Mouse (Mus musculus) lung, embryonic 16.5 days (tissue): ENCODE results near the gene 1700016H13Rik. TPM values are rescaled to one million over a fixed set of nuclear protein-coding genes. Genes with fewer than 3 reads are reported as not detected.

Source experiments
- ATAC-seq: fragments of 200-750 bp; cut with Nextera tagmentation; 2 replicates; pipeline ENCODE4 v1.8.0; 2017; ENCODE audit warnings: low read depth, mild to moderate bottlenecking, moderate library complexity
- H3K27ac ChIP-seq: fragments of 300-500 bp; sonication (generic); 2 replicates; pipeline ENCODE4 v1.5.1; 2014; ENCODE audit warnings: mild to moderate bottlenecking, control low read depth, low read length
- H3K27me3 ChIP-seq: fragments of 300-500 bp; sonication (generic); 2 replicates; pipeline ENCODE4 v1.6.1; 2014; ENCODE audit warnings: low read depth, low read length, mixed read lengths; ENCODE audit not compliant: control insufficient read depth, insufficient read depth
- H3K36me3 ChIP-seq: fragments of 300-500 bp; sonication (generic); 2 replicates; pipeline ENCODE4 v1.6.1; 2014; ENCODE audit warnings: low read length; ENCODE audit not compliant: control insufficient read depth, insufficient read depth
- H3K4me1 ChIP-seq: fragments of 300-500 bp; sonication (generic); replicated peaks from 2 replicates; pipeline ENCODE4 v1.6.1; 2014; ENCODE audit warnings: low read length, mixed read lengths; ENCODE audit not compliant: control insufficient read depth, insufficient read depth
- H3K4me2 ChIP-seq: fragments of 300-500 bp; sonication (generic); 2 replicates; pipeline ENCODE4 v1.6.1; 2014; ENCODE audit warnings: low read depth, low read length, control low read depth
- H3K4me3 ChIP-seq: fragments of 300-500 bp; sonication (generic); 2 replicates; pipeline ENCODE4 v1.5.1; 2014; ENCODE audit warnings: mild to moderate bottlenecking, low read length, control low read depth
- H3K9ac ChIP-seq: fragments of 300-500 bp; sonication (generic); 2 replicates; pipeline ENCODE4 v1.6.1; 2014; ENCODE audit warnings: low read length, control low read depth
- H3K9me3 ChIP-seq: fragments of 300-500 bp; sonication (generic); 2 replicates; pipeline ENCODE4 v1.6.1; 2016; ENCODE audit warnings: low read length; ENCODE audit not compliant: control insufficient read depth
- WGBS: fragments of 180-500 bp; shearing (Covaris S2); extraction: QIAGEN DNeasy Blood & Tissue Kit; methylation state at CpG from one replicate; pipeline ENCODE4 v1.1.7; 2014; 5-methylcytosine and 5-hydroxymethylcytosine counted together
- polyA plus RNA-seq: library from polyadenylated mRNA; unstranded; fragments of >200 nt; fragmentation: Nextera tagmentation; extraction: Ambion mirVana; gene quantifications from 2 replicates; pipeline ENCODE4 v1.2.1, GENCODE M21; 2015

The 1700016H13Rik gene
- polyA plus RNA-seq, 1 experiment from 2014 or later: 0.35 TPM

DNA sequence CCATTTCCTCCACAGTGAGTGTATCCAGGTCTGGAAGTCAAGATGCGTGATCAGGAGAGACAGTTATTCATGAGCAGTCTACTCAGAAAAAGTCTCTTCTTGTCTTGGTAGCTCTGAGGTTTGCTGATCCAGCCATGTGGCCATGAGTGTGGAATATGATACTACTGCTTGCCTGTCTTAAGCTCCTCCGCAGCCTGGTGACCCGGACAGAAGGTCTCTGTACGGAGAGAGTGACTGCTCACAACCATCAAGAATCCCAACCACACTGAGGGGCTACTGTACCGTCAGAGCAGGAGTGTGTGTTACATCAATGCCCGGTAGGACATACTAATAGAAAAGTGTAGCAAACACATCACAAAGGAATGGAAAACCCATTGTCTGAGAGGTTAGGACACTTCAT lies 22.1 kb upstream of the 1700016H13Rik start:
- no peak overlapping the region for H3K4me2 ChIP-seq
- H3K9me3 ChIP-seq: no peaks in the 10 kb centered on the region
- no peaks in the 10 kb centered on the region for H3K36me3 ChIP-seq
- no peak overlapping the region for H3K27ac ChIP-seq
- no peak overlapping the region for H3K9ac ChIP-seq
- ATAC-seq: no peak
- 71% methylated on average over 6 of the region's 6 CpGs for WGBS
- H3K27me3 ChIP-seq: no peaks in the 10 kb centered on the region
- H3K4me1 ChIP-seq: no peaks in the 10 kb centered on the region
- no peak overlapping the region for H3K4me3 ChIP-seq

DNA sequence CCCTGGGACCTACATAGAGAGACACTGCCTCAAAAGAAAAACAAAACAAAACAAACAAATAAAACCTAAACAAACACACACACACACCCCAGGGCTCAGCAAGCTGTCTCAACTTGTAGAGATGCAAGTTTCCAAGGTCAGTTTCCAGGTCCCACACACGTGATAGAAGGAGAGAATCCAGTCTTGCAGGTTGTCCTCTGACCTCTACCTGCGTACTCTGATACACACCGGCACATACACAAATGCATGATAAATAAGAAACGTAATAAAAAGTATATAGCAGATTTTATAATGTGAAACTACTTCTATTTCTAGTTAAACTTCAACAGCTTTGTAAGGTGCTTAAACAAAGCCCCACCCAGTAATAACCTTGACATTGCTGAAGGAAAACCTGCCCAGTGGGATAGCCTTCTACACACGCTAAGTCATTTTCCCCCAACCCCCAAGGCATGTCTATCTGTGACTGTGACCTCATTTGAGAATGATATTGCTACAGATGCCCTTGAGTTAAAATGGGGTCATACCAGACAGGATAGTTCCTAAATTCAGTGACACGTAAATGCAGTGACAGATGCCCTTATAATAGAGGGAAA lies 20.6 kb upstream of the 1700016H13Rik start:
- H3K36me3 ChIP-seq: no peaks in the 10 kb centered on the region
- H3K27ac ChIP-seq: no peak overlapping the region
- no peaks in the 10 kb centered on the region for H3K4me1 ChIP-seq
- H3K4me3 ChIP-seq: no peak overlapping the region
- no peaks in the 10 kb centered on the region for H3K27me3 ChIP-seq
- H3K9me3 ChIP-seq: no peaks in the 10 kb centered on the region
- ATAC-seq: no peak
- H3K4me2 ChIP-seq: no peak overlapping the region
- WGBS: 76% methylated on average over 6 of the region's 6 CpGs
- H3K9ac ChIP-seq: no peak overlapping the region

DNA sequence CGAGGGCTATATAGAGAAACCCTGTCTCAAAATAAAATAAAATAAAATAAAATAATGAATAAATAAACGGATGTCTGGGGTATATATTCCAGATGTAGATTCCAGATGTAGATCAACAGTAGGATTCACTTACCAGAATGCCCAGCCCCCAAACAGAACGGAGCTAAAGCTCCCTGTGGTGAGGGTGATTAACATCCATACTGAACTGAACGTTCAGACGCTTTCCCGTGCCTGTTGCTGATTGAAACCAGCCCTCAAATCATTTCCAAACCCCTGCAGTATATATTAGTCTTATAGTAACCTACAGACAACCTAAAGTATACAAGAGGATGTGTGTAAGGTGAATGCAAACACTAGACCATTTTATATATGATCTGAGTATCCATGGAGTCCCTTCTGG lies 18.7 kb upstream of the 1700016H13Rik start:
- 52% methylated on average over 6 of the region's 6 CpGs for WGBS
- no peak overlapping the region for H3K4me2 ChIP-seq

DNA sequence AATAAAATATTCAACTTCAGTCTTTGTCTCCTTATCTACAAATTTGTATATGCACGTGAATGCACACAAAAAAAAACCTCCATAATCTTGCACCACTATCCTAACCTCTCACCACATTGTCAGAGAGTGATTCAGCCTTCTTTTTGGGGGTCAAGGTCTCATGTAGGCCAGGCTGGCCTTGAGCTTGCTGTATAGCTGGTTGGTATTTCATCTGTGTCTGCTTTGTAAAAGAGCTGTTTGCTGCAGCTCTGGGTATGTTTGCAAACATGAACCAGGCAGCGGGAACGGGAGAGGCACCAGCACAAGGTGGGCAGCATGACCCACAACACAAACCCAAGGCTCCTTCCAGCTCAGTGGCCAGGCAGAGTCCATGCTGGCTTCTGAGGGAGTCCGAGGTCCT lies 17.8 kb upstream of the 1700016H13Rik start:
- Histone ChIP-seq H3K4me1 (no peaks in the 10 kb centered on the region), H3K36me3 (no peaks in the 10 kb centered on the region), H3K27me3 (no peaks in the 10 kb centered on the region), H3K4me3 (no peak overlapping the region), H3K9ac (no peak overlapping the region), H3K4me2 (no peak overlapping the region), H3K9me3 (no peaks in the 10 kb centered on the region), H3K27ac (no peak overlapping the region)
- WGBS: 72% methylated on average over 4 of the region's 4 CpGs
- no peak for ATAC-seq

More for the DNA sequence above, 18.7 kb upstream of the 1700016H13Rik start:
- H3K27me3 ChIP-seq: no peaks in the 10 kb centered on the region
- no peaks in the 10 kb centered on the region for H3K4me1 ChIP-seq
- no peaks in the 10 kb centered on the region for H3K36me3 ChIP-seq
- H3K4me3 ChIP-seq: no peak overlapping the region
- no peak overlapping the region for H3K27ac ChIP-seq
- no peak overlapping the region for H3K9ac ChIP-seq
- ATAC-seq: no peak
- H3K9me3 ChIP-seq: no peaks in the 10 kb centered on the region

DNA sequence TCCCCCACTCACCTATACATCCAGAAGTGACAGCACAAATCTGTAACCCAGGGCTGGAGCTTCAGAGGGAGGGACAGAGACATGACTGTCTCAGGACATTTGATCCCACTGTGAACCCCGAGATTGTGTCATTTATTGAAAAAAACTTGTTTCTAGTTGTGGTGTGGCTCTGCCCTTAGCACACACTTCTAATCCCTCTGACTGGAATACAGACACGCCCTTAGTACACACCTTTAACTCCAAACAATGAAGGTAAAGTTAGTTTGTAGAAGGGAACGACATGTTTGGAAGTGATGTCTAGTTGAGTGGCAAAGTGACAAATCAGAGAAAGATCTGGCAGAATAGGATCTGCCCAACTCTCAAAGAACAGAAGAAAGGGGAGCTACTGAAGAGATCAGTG lies 16.0 kb upstream of the 1700016H13Rik start:
- WGBS: 51% methylated on average over 3 of the region's 3 CpGs
- Histone ChIP-seq H3K4me3 (no peak overlapping the region), H3K27ac (no peak overlapping the region), H3K27me3 (no peaks in the 10 kb centered on the region), H3K4me1 (no peaks in the 10 kb centered on the region), H3K9ac (no peak overlapping the region), H3K4me2 (no peak overlapping the region), H3K9me3 (no peaks in the 10 kb centered on the region), H3K36me3 (no peaks in the 10 kb centered on the region)
- no peak for ATAC-seq

DNA sequence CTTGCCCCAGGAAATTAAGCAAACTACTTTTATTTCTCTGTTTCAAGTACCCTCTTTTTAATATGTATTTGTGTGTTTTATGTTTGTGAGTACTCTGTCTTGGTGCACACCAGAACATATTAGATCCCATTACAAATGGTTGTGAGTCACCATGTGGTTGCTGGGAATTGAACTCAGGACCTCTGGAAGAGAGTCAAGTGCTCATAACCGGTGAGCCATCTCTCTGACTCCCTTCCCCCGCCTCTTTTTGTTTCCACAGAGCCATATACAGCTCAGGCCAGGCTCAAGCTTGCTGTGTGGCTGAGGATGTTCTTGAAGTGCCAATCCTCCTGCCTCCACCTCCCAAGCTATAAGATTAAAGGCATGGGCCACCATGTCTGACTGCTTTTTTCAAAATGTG lies 10.1 kb upstream of the 1700016H13Rik start:
- no peak for ATAC-seq
- no peaks in the 10 kb centered on the region for H3K4me1 ChIP-seq
- no peaks in the 10 kb centered on the region for H3K36me3 ChIP-seq
- H3K9me3 ChIP-seq: no peaks in the 10 kb centered on the region
- no peaks in the 10 kb centered on the region for H3K27me3 ChIP-seq
- no peak overlapping the region for H3K27ac ChIP-seq
- no peak overlapping the region for H3K4me2 ChIP-seq
- no peak overlapping the region for H3K4me3 ChIP-seq
- 64% methylated on average over 2 of the region's 2 CpGs for whole genome bisulfite sequencing
- H3K9ac ChIP-seq: no peak overlapping the region

DNA sequence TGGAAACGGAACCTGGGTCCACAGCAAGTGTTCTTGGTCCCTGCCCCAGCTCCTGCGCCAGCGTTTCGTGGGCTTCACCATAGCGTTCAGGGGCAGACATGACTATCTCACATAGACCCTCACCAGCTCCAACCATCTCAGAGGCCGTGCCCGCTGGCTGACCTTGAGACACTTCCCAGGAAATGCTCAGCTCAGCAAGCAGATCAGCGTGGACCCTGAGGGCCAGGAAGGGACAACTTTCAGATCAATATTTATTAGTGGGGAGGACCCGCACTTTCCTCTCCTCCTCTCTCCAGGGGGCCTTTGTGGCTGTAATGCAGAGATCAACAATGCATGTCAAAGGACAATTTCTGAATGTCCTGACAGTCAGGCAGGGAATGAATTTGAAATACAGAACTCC lies 9.1 kb upstream of the 1700016H13Rik start:
- WGBS: 78% methylated on average over 9 of the region's 9 CpGs
- no peaks in the 10 kb centered on the region for H3K36me3 ChIP-seq
- H3K4me1 ChIP-seq: no peaks in the 10 kb centered on the region
- no peak for ATAC-seq
- no peaks in the 10 kb centered on the region for H3K27me3 ChIP-seq
- H3K27ac ChIP-seq: no peak overlapping the region
- H3K4me2 ChIP-seq: no peak overlapping the region
- no peak overlapping the region for H3K9ac ChIP-seq
- H3K9me3 ChIP-seq: no peaks in the 10 kb centered on the region
- no peak overlapping the region for H3K4me3 ChIP-seq

DNA sequence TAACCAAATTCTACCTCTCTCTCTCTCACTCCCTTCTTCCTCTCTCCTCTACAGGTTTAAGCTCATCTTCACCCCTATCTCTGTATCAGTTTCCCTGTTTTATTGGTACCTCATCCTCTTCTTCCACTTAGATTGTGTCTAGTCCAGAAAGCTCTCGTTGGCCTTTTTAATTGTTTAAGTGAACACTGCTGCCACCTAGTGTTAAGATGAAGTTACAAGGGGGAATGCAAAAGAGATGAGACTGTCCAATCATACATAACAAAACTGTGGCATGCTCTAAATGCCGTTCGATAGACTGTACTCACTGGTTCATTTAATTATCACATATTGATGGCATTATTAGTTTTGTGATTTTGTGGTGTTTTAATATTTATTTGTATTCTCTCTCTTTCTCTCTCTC lies 3.8 kb upstream of the 1700016H13Rik start:
- Histone ChIP-seq H3K4me2 (no peak overlapping the region), H3K9ac (no peak overlapping the region), H3K27ac (no peak overlapping the region), H3K4me1 (peaks cover 3% of the 10 kb centered on the region; the same call in 1 of the 2 replicates), H3K4me3 (no peak overlapping the region), H3K27me3 (no peaks in the 10 kb centered on the region), H3K36me3 (no peaks in the 10 kb centered on the region), H3K9me3 (no peaks in the 10 kb centered on the region)
- WGBS: 28% methylated on average over 3 of the region's 3 CpGs
- no peak for ATAC-seq

DNA sequence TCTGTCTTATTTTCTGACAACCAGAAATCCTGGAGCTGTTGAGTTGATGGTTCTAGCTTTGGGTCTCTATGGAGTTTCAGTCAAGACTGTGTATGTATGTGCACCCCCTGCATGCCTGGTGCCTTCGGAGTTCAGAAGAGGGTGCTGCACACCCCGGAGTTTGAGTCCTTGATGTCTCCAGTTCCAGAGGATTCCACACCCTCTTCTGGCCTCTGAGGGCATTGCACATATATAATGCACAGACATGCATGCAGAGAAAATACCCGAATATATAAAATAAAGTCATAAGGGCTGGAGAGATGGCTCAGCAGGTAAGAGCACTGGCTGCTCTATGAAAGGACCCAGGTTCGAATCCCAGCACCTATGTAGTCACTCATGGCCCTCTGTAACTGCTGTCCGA lies 3.1 kb upstream of the 1700016H13Rik start:
- no peak overlapping the region for H3K27ac ChIP-seq
- H3K27me3 ChIP-seq: no peaks in the 10 kb centered on the region
- WGBS: 55% methylated on average over 5 of the region's 5 CpGs
- H3K9ac ChIP-seq: no peak overlapping the region
- H3K36me3 ChIP-seq: no peaks in the 10 kb centered on the region
- H3K4me1 ChIP-seq: peaks cover 3% of the 10 kb centered on the region; the same call in 1 of the 2 replicates
- no peak overlapping the region for H3K4me3 ChIP-seq
- ATAC-seq: no peak
- H3K9me3 ChIP-seq: no peaks in the 10 kb centered on the region
- no peak overlapping the region for H3K4me2 ChIP-seq

DNA sequence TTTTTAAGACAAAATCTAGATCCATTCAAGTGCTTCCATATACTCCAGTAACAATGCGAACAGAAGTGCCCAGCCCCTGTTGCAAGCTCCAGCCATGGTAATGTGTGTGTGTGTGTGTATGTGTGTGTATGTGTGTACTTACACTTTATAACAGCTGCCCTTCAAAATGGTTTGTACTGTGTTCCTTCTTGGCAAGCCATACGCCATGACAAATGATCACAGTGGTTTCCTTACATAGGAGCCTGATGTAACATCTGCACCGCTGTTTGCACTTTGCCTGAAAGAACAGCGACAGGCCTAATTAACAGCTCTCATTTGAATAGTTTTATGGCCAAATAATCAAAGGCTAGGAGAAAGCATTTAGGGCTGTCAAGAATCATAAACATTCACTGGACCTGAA lies 1.0 kb downstream of the 1700016H13Rik start:
- Histone ChIP-seq H3K4me2 (peak overlapping the region; percentile 99), H3K4me3 (no peak overlapping the region), H3K4me1 (peaks cover 3% of the 10 kb centered on the region; the same call in 1 of the 2 replicates), H3K36me3 (no peaks in the 10 kb centered on the region), H3K9me3 (no peaks in the 10 kb centered on the region), H3K27me3 (no peaks in the 10 kb centered on the region), H3K9ac (no peak overlapping the region), H3K27ac (no peak overlapping the region)
- peak; percentile 21; the same call in 1 of the 2 replicates for ATAC-seq
- WGBS: 72% methylated on average over 4 of the region's 4 CpGs
